Mouse (Mus musculus) hindbrain, embryonic 14.5 days (tissue): ENCODE measurements around the gene Csl. TPM values are rescaled to one million over a fixed set of nuclear protein-coding genes. Genes with fewer than 3 reads are reported as not detected.

Experiments used
- ATAC-seq: fragments of 200-750 bp; cut with Nextera tagmentation; 2 replicates; pipeline ENCODE4 v1.8.0; 2017; ENCODE audit warnings: moderate number of reproducible peaks, mild to moderate bottlenecking, moderate TSS enrichment, moderate library complexity; ENCODE audit not compliant: low FRiP score
- DNase-seq: peaks from one replicate; pipeline ENCODE4 v3.0.0-alpha.2; 2015; ENCODE audit warnings: low spot score
- H3K27ac ChIP-seq: fragments of 300-500 bp; sonication (generic); 2 replicates; pipeline ENCODE4 v1.5.1; 2014; ENCODE audit warnings: mild to moderate bottlenecking, moderate library complexity
- H3K27me3 ChIP-seq: fragments of 300-500 bp; sonication (generic); 2 replicates; pipeline ENCODE4 v1.6.1; 2014; ENCODE audit warnings: mild to moderate bottlenecking, low read length, mixed read lengths; ENCODE audit not compliant: control insufficient read depth, insufficient read depth
- H3K36me3 ChIP-seq: fragments of 300-500 bp; sonication (generic); replicated peaks from 2 replicates; pipeline ENCODE4 v1.6.1; 2014; ENCODE audit not compliant: control insufficient read depth, insufficient read depth
- H3K4me1 ChIP-seq: fragments of 300-500 bp; sonication (generic); replicated peaks from 2 replicates; pipeline ENCODE4 v1.6.1; 2014; ENCODE audit warnings: antibody characterized with exemption, low read length, mixed read lengths; ENCODE audit not compliant: control insufficient read depth, insufficient read depth
- H3K4me2 ChIP-seq: fragments of 300-500 bp; sonication (generic); replicated peaks from 2 replicates; pipeline ENCODE4 v1.6.1; 2014; ENCODE audit warnings: mild to moderate bottlenecking, moderate library complexity
- H3K4me3 ChIP-seq: fragments of 300-500 bp; sonication (generic); replicated peaks from 2 replicates; pipeline ENCODE4 v1.5.1; 2014; ENCODE audit warnings: mild to moderate bottlenecking, low read length
- H3K9ac ChIP-seq: fragments of 300-500 bp; sonication (generic); 2 replicates; pipeline ENCODE4 v1.6.1; 2014
- H3K9me3 ChIP-seq: fragments of 300-500 bp; sonication (generic); 2 replicates; pipeline ENCODE4 v1.6.1; 2016; ENCODE audit warnings: low read length; ENCODE audit not compliant: control insufficient read depth
- whole genome bisulfite sequencing: fragments of 180-500 bp; shearing (Covaris S2); extraction: QIAGEN DNeasy Blood & Tissue Kit; methylation state at CpG from one replicate; pipeline ENCODE4 v1.1.7; 2014; 5-methylcytosine and 5-hydroxymethylcytosine counted together
- polyA plus RNA-seq: library from polyadenylated mRNA; unstranded; fragments of >200 nt; fragmentation: Nextera tagmentation; extraction: Ambion mirVana; gene quantifications from 2 replicates; pipeline ENCODE4 v1.2.1, GENCODE M21; 2014

Csl gene
- 0.10 and 0.19 TPM in 2 replicates for polyA plus RNA-seq

GRCm38 (mm10) chr10:99759558-99759957, at the start of gene Csl:
Csl (minus strand) TSS chr10:99759658.
- Histone ChIP-seq H3K27me3 (no peaks in the 10 kb centered on the region), H3K9ac (no peak within 1 kb of the TSS), H3K4me1 (no peaks in the 10 kb centered on the region), H3K4me3 (no peak within 1 kb of the TSS), H3K9me3 (no peaks in the 10 kb centered on the region), H3K27ac (no peak within 1 kb of the TSS), H3K4me2 (no peak within 1 kb of the TSS), H3K36me3 (no peaks in the 10 kb centered on the region)
- no peak for ATAC-seq
- 95% methylated on average over 9 of the region's 9 CpGs for WGBS
- no peak for DNase-seq

- WGBS, result 88% methylated on average over 2 of the region's 2 CpGs
- Histone ChIP-seq H3K4me3 (no peak overlapping the region), H3K4me2 (no peak overlapping the region), H3K9ac (no peak overlapping the region), H3K9me3 (no peaks in the 10 kb centered on the region), H3K36me3 (no peaks in the 10 kb centered on the region), H3K4me1 (no peaks in the 10 kb centered on the region), H3K27ac (no peak overlapping the region), H3K27me3 (no peaks in the 10 kb centered on the region)
- ATAC-seq (no peak), DNase-seq (peak; percentile 23)
These were observed 30.0 kb upstream of the Csl start for GRCm38 (mm10) chr10:99789418-99789817.

- Histone ChIP-seq H3K4me3 (no peak overlapping the region), H3K27me3 (no peaks in the 10 kb centered on the region), H3K36me3 (no peaks in the 10 kb centered on the region), H3K9me3 (no peaks in the 10 kb centered on the region), H3K9ac (no peak overlapping the region), H3K27ac (no peak overlapping the region), H3K4me1 (no peaks in the 10 kb centered on the region), H3K4me2 (no peak overlapping the region)
- DNase-seq (no peak), ATAC-seq (no peak)
- 86% methylated on average over 12 of the region's 12 CpGs for whole genome bisulfite sequencing
These were observed 15.0 kb upstream of the Csl start for GRCm38 (mm10) chr10:99774228-99775120.

GRCm38 (mm10) chr10:99750146-99750545, 9.3 kb downstream of the Csl start:
- Histone ChIP-seq H3K4me1 (no peaks in the 10 kb centered on the region), H3K4me2 (no peak overlapping the region), H3K27me3 (no peaks in the 10 kb centered on the region), H3K36me3 (no peaks in the 10 kb centered on the region), H3K4me3 (no peak overlapping the region), H3K27ac (no peak overlapping the region), H3K9me3 (no peaks in the 10 kb centered on the region), H3K9ac (no peak overlapping the region)
- WGBS, result 90% methylated on average over 2 of the region's 2 CpGs
- no peak for DNase-seq
- ATAC-seq, result no peak

GRCm38 (mm10) chr10:99748668-99749260, 10.7 kb downstream of the Csl start:
- Histone ChIP-seq H3K27ac (no peak overlapping the region), H3K4me3 (no peak overlapping the region), H3K4me2 (no peak overlapping the region), H3K9ac (no peak overlapping the region), H3K4me1 (no peaks in the 10 kb centered on the region), H3K9me3 (no peaks in the 10 kb centered on the region), H3K27me3 (no peaks in the 10 kb centered on the region), H3K36me3 (no peaks in the 10 kb centered on the region)
- DNase-seq (no peak), ATAC-seq (no peak)
- 84% methylated on average over 2 of the region's 2 CpGs for WGBS

GRCm38 (mm10) chr10:99748009-99748408, 11.4 kb downstream of the Csl start:
- H3K4me2 ChIP-seq, result no peak overlapping the region
- no peaks in the 10 kb centered on the region for H3K9me3 ChIP-seq
- no peaks in the 10 kb centered on the region for H3K27me3 ChIP-seq
- H3K36me3 ChIP-seq, result no peaks in the 10 kb centered on the region
- H3K27ac ChIP-seq, result no peak overlapping the region
- no peak for ATAC-seq
- no peaks in the 10 kb centered on the region for H3K4me1 ChIP-seq
- DNase-seq, result no peak
- no peak overlapping the region for H3K4me3 ChIP-seq
- no peak overlapping the region for H3K9ac ChIP-seq
- 70% methylated on average over 2 of the region's 2 CpGs for WGBS

GRCm38 (mm10) chr10:99741609-99742280, 17.7 kb downstream of the Csl start:
- Histone ChIP-seq H3K9me3 (no peaks in the 10 kb centered on the region), H3K4me3 (no peak overlapping the region), H3K27me3 (no peaks in the 10 kb centered on the region), H3K4me1 (no peaks in the 10 kb centered on the region), H3K9ac (no peak overlapping the region), H3K4me2 (no peak overlapping the region), H3K27ac (no peak overlapping the region), H3K36me3 (no peaks in the 10 kb centered on the region)
- ATAC-seq (no peak), DNase-seq (no peak)

GRCm38 (mm10) chr10:99713129-99713528, 46.3 kb downstream of the Csl start:
- Histone ChIP-seq H3K27me3 (no peaks in the 10 kb centered on the region), H3K9me3 (no peaks in the 10 kb centered on the region), H3K9ac (no peak overlapping the region), H3K4me1 (no peaks in the 10 kb centered on the region), H3K4me3 (no peak overlapping the region), H3K27ac (no peak overlapping the region), H3K4me2 (no peak overlapping the region), H3K36me3 (no peaks in the 10 kb centered on the region)
- WGBS, result 79% methylated on average over 2 of the region's 2 CpGs
- DNase-seq, result no peak
- ATAC-seq, result no peak

- WGBS, result 84% methylated on average over 1 of the region's 1 CpGs
- Histone ChIP-seq H3K9ac (no peak overlapping the region), H3K4me1 (no peaks in the 10 kb centered on the region), H3K27ac (no peak overlapping the region), H3K27me3 (no peaks in the 10 kb centered on the region), H3K9me3 (no peaks in the 10 kb centered on the region), H3K36me3 (no peaks in the 10 kb centered on the region), H3K4me2 (no peak overlapping the region), H3K4me3 (no peak overlapping the region)
- ATAC-seq (no peak), DNase-seq (no peak)
These were observed 47.9 kb downstream of the Csl start for GRCm38 (mm10) chr10:99711567-99711966.
